Mouse (Mus musculus) retina, embryonic 14.5 days (tissue): ENCODE results near the gene Mboat2.

Source experiments
- DNase-seq: peaks from one replicate; pipeline ENCODE4 v3.0.0-alpha.2; 2015; ENCODE audit warnings: low spot score

The Mboat2 gene

GRCm38 (mm10) chr12:24830766-24831152, at the start of gene Mboat2:
Gene Mboat2, plus strand, starts transcription at chr12:24830879.
- peak; percentile 76 for DNase-seq

GRCm38 (mm10) chr12:24783735-24784134, 46.9 kb upstream of the Mboat2 start:
- DNase-seq = no peak

- no peak for DNase-seq
Observed at GRCm38 (mm10) chr12:24785882-24786281, 44.8 kb upstream of the Mboat2 start.

- no peak for DNase-seq
Observed at GRCm38 (mm10) chr12:24786316-24786715, 44.4 kb upstream of the Mboat2 start.

DNA sequence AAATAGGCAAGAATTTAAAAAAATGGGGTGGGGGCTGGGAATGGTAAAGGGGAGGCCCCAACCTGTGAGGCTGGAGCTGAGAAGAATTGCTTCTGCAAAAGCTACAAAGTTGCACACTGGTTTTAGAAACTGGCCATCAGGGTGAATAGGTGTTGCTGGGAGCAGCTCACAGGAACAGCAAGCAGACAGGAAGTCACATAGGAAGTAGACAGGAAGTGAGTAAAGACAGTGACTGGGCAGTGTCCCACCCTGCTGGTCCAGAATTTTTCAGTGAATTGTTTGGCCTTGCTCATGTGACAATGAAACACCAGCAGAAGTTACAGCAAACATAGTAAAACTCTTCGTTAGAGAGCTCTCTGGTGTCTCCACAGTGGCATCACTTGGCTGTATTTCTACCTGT, 41.0 kb upstream of the Mboat2 start:
- no peak for DNase-seq

- no peak for DNase-seq
Observed at GRCm38 (mm10) chr12:24811230-24811629, 19.4 kb upstream of the Mboat2 start.

DNA sequence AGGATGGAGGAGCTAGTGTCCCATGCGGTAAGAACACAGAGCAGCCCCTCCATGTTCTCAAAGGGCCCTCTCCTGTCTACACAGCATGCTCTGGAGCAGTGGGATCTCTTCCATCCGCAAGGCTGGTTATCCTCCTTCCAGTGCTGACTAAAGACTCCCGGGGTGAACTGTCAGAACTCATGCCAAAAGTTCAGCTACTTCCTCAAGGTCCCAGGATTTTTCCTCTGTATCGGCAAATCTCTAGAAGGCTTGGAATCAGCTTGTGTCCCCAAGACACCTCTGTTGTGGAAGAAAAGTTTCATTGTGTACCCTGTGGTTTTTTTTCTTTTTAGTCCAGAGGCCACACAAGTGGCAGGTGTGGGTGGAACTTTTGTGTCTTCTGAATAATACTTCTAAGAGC, 18.8 kb upstream of the Mboat2 start:
- DNase-seq = no peak

- DNase-seq = no peak
Observed at GRCm38 (mm10) chr12:24822831-24823230, 7.8 kb upstream of the Mboat2 start.

DNA sequence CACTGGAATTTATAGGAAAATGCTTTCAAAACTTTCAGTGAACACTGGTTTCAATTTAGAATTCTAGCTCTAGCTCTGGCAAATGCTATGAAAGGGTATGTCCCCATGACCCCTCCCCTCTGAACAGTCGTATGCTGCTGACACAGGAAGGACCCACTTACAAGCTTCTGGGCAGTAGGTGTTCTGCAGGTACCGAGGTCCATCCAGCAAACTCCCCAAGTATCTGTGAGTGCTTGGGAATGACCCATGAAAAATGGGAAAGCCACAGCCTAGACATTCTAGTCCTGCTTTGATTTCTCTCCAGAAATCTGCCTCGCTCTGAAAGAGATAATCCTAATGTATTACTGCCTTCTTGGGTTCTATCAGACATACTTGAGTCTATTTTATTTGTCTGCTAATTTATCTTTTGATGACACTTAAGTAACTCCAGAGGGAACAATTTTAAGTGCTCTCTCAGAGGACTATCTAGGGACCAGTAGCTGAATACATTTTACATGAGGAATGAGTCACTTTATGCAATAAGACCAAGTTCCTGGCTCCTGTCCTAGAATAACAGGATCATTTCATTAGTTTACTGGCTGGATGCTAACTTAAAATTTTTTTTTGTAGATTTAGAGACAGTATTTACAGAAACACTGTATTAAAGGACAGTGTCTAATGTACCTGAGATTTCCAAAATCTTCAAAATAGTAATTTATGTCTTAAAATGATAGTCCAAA, 6.9 kb upstream of the Mboat2 start:
- DNase-seq = no peak

DNA sequence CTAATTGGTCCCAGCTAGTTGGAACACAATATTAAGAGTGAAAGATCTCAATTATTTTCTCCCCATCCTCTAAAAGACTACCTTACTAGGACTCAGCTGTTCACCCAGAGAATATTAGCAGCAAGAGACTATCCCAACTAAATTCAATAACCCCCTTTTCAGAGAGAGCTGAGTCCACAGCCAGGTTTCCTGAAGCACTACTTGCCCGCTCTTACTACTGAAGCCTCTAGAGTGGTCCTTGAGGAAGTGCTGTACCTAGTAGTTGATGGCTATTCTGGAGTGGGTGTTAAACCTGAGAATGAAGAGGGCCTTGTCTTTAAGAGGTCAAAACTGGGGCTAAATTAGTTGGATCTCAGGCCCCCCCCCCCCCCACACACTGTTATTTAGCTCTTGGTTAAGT, 593 bp upstream of the Mboat2 start:
- DNase-seq = peak; percentile 38

DNA sequence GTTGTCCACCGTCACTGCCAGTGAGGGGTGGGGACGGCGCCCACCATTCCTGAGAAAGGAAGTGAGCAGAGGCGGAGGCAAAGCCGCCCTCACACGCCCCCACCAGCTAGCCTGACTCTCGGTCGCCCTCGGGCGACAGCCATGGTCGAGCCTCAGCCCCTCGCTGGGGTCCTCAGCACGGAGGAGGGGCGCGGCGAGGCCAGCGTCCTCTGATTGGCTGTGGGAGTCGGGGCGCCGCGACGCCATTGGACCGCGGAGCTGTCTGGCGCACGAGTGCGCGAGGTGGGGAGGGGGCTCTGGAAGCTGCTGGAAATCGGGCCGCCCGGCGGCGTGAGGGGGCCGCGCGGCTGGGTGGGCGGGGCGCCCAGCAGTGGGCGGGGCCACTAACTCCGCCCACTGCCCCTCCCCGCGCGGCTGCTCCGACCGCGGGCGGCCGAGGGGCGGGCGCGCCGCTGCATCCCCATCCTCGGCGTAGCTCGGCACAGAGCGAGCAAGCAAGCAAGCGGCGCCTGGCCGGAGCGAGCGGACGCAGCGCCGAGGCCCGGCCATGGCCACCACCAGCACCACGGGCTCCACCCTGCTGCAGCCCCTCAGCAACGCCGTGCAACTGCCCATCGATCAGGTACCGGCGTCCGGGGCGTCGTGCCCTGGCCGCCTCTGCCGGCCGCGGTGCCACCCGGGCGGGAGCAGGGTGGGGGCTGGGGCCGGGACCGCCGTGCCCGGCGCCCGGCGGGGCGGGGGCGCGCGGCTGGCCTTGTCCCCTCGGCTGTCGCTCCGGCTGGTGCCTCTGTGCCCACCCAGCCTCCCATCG, 679 bp downstream of the Mboat2 start:
- DNase-seq = peak; percentile 98

DNA sequence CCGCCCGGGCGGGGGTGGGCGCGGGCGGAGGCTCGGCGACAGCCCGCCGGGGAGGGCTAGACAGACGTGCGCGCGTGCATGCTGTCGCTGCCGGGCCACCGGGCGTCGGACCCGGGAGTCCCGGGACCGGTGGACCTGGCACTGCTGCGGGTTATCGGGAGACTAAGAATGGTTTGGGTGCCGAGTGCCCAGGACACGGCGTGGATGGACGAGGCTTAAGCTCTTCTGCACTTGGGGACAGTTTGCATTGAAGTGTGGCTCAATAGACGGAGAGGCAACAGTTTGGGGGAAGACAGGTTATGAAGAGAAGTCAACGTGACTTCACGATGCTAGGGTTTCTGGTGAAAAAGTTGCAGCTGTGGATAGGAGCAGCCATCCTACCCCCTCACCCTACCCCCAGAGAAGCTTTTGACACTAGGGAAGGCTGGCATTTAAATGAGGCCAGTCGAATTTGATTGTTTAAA, 1.3 kb downstream of the Mboat2 start:
- DNase-seq = peak; percentile 32

DNA sequence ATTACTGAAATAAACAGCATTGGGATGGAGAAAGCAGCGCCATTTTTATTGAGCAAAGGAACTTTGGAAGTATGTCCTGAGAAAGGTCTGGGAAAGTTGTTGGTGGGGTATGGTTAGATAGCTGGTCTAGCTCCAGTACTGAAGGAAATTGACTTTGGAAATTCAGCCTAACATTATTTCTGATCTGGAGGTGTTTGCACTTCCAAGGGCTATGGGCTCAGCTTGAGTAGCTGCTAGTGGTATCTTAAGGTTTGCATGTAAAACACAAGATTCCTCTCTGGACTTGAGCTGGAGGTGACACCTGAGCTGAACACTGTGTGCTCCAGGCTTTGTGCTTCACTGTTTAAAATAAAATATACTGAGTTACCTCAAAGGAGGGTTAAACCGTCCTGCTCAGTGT, 1.8 kb downstream of the Mboat2 start:
- no peak for DNase-seq

GRCm38 (mm10) chr12:24837947-24838346, 7.3 kb downstream of the Mboat2 start:
- DNase-seq = no peak

DNA sequence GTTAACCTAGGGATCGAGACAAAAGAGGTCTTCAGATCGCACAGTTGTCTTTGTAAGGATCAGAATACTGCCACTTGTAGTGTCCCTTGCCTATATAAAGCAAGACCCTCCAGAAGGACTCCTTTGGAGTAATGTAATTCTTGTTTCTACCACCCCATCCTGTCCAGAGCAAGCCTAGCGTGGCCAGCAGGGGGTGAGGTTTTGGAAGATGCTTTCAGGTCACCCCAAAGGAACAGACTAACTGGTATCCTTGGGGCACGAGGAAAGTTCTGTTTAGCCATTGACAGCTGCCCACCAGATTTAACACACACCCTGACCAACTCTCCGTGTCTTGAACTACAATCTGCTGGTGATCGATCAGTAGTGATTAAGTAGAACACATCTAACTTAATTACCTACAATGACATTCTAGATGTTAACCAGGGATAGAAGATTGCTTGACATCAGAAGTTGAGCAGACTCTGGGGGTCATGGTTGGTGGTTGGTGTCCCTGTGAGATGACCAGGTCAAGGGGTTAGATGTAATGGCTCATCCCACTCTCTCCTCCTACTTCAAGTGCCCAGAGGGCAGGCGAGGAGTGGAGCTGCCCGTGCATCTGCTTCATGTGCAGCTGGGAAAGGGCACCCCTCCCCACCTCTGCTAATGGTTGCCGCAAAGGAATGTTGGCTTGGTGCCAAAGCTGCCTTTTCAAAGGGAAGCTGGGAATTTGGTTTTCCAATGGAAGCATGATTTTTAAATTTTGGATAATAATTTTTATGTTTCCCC, 10.6 kb downstream of the Mboat2 start:
- DNase-seq = peak; percentile 79

DNA sequence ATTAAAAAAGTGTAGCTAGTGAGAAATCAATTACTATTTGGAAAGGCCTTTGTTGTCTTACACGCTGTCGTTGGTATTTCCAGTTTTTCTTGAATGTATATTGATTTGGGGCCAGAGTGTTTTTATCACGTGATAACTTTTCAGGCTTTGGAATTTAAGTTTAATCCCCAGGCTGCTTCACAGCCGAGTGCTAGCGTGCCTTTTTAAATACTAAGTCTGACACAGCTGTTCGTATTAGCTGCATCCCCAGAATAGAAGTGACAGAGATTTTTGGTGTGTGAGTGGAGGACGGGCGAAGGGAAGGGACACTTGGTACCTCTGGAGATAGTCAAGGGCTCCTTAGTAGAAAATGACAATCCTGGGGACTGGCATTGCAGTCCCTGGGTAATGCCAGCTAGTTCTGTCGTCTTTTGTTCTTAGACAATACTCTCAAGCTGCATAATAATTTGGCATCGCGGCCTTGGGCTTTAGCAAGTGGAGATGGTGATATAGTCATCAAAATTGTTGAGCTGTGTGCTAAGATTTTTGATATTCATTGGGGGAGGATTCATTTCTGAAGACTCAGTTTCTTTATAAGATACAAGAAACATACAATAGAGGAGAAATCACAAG, 11.7 kb downstream of the Mboat2 start:
- DNase-seq = no peak

- no peak for DNase-seq
Observed at GRCm38 (mm10) chr12:24843395-24844072, 12.9 kb downstream of the Mboat2 start.

DNA sequence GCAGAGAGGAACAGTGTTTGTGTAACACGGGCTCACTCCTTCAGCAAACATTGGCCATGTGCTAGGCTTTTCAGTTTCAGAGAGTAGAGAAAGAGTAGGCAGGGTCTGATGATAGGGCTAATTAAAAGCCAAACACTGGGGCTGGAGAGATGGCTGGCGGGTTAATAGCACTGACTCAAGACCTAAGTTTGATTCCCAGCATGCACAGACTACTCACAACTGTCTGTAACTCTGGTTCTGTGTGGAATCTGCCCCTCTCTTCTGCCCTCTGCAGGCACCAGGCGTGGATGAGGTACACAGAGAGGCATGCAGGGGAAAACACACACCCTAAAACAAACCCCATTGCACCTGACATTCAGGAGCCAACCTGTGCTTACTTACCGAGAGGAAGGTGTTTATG, 14.7 kb downstream of the Mboat2 start:
- no peak for DNase-seq

DNA sequence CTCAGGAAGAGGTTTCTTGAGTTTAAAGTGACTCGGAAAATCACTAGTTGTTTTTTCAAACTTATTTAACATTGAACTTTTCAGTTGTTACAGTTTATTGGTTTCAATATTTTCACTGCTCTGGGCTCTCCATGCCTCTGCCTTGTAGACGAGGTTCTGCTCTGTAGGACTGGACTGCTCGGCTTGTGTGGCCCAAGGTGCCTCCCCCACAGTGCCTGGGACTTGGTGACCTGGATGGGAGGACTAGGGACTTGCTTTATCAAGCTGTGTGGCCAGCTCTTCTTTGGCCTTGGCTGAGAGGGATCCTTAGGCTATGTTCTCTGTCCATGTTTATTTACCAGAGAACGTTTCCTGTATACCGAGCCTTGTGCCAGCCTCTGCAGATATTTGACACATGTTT, 17.4 kb downstream of the Mboat2 start:
- DNase-seq = no peak

GRCm38 (mm10) chr12:24857354-24857753, 26.7 kb downstream of the Mboat2 start:
- no peak for DNase-seq

DNA sequence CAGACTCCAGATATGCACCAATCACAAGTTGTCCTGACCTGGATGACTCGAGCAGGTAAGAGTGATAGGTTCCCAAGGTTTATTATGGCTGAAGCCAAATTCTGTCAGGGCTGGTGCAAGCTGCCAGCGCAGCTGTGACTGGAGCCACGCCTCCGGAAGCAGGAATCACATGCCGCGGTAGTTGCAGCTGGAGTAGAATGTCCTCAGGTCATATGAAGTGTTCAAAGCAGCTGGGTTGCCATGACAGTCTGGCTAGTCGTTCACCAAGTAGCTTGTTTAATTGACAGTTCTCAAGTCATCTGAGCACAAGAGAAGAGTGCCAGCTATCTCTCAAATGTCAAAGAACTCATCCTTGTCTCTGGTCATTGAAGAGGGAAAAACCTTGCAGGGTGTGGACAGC, 28.7 kb downstream of the Mboat2 start:
- no peak for DNase-seq

GRCm38 (mm10) chr12:24860436-24860835, 29.8 kb downstream of the Mboat2 start:
- DNase-seq = no peak
